Mouse (Mus musculus) neutrophil, adult 5-6 weeks (primary cell): ENCODE measurements around the gene Cadps. TPM values are rescaled to one million over a fixed set of nuclear protein-coding genes. Genes with fewer than 3 reads are reported as not detected.

Experiments
- ATAC-seq: fragments of 151-379, 151-347 bp; 2 replicates; pipeline ENCODE4 v1.8.0; 2017; ENCODE audit warnings: mild to moderate bottlenecking, moderate TSS enrichment; ENCODE audit not compliant: insufficient number of reproducible peaks, poor library complexity, low FRiP score, severe bottlenecking; ENCODE audit errors: extremely low read depth
- total RNA-seq: library from RNA; stranded (forward); fragments of 200-1000 nt; gene quantifications from 2 replicates; pipeline ENCODE4 v1.2.3, GENCODE M21; 2017

The Cadps gene
- total RNA-seq, 1 experiment from 2014 or later, result not detected

DNA sequence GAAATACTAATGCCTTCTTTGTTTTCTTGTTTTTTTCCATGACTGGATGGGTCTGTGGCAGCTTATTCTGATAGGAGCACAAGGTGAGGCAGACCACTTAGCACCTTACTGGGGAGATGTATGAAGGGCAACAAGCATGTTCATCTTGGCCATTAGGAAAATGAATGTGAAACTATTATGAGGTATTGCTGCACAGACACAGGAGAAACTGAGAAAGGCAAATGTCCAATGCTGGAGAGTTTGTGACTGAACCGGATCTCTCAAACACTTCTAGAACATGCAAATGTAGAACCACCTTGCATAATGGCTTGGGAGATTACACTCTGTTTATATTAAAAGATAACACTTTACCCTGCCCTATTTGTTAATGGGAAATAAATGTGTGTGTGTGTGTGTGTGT lies 54.0 kb downstream of the Cadps start:
- no peak for ATAC-seq

DNA sequence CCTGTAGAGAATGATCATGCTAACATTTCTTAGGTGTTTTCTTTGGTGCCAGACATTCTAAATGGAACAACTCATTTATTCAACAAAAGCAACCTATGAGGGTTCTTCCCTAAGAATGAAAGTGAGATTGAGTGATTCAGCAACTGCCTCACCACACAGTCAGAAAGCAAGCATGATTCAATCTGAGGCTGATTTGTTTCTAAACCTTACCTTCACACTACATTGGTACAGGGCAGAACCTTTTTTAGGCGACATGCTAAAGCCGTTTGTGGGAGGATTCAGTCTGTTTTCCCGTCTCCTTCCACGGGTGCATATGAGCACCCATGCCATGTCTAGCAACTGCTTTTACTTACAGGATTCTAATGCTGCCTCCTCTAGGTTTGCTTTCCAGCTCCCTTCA lies 69.6 kb downstream of the Cadps start:
- ATAC-seq, result no peak

DNA sequence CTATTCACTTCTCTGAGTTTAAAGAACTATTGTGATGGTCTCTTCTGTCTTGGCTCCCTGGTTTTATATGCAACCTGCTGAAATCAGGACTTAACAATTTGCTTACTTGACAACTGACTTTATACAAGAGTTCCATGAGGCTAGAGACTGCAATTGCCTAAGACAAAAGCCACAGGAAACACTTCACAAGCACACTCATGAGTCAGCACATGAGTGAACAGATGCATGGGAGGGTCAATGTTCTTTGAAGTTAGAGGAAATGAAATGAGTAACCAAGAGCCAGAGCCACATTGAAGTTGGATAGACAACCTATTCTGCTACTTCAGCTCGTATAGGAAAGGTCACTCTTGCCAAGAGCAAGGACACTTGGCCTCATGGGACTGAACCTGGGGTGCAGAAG lies 71.1 kb downstream of the Cadps start:
- no peak for ATAC-seq

DNA sequence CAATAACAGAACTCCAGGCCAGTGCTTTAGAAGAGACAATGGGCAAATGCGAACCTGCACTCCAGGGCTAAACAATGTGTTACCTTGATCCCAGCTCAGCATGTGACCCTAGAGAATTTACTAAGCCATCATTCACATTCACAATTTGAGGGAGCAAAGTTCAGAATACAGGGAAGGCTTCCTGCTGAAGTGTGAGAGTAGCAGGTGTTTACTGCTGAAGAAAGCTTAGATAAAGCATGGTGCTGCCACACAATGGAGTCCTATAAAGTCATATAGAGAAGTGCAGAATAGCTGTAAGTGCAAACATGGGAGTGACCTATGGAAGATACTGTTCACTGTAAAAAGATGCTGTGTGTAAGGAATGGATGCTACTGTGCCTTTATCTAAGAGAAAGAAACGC lies 91.9 kb downstream of the Cadps start:
- ATAC-seq, result no peak

DNA sequence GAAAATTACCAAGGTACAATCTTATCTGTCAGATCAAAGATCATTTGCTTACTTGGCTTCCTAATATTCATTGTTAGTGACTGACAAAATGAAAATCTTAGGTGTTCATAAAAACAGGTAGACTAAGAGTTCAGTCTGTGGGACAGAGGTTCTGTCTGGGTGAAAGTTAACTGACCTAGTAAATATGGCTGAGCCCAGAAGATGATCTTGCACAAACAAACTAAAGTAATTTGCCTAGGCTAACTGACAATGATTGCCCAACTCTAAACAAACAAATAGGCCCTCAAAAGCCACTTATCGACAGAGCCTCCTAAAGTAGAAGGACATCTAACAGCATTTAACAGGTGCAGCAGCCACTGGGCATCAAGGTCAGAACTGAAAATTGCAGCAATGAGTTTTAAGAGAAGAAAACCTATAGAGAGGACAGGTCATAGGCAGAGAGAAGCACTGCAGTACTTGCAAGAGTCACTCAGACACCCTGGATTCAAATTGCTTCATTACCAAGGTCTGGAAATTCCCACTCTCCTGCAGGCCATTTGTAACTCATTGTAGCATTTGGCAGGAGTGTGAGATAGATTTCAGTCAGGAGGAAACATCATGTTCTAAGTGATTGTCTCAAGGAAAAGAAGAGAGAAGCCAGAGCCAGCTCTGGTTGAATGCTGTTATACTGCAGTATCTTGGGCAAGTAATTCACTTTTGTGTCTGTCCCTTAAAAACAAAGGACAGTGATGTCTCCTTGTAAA lies 100.3 kb downstream of the Cadps start:
- ATAC-seq, result no peak

DNA sequence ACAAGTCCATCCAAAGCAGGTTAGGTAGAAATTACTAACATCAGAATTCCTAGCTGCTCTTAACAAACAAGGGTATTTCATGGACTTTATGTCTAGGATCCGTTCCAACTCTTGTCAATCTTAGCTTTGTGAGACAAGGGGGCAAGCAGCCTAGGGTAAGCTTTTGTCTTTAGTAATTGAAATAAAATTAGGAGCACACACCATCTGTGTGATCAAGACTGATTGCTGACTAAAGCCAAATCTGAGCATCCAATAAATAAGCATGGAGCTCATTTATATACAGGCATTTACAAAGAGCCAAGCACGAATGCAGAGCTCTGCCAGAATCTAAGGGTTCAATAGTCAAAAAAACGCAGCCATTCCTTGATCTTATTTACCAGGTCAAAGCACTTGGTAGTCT lies 104.1 kb downstream of the Cadps start:
- ATAC-seq, result no peak

DNA sequence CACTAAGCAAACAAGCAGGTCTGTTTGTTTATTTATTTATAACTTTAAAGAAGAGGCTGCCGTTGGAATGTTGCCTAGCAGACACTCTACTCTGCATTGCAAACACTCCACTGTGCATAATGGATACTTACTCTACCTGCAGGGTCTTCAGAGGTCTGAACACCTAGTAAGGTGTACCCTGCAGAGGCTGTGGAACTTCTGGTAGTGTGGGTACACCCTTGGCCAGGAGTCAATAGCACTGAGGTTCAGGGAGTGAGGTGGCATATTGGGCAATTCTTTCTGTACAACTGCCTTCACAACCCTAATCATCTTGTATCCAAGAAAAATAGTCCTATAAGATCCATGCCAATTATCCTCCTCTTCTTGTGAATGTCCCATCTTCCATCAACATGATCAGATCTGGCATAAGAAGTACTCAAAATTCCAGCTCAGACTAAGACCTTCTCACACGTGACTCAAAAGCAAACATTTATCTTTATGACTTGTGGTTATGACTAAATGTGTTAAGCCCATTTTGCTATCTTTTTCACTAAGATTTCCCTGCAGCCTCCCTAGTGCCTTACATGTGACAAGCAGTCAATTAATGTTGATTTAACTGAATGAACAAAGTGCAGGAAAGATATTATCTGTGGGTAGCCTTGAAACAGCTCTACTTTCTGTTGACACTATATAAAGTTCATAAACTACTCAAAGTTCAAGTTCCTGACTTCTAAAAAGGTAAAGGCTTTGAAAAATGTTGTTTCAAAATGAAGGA lies 106.8 kb downstream of the Cadps start:
- no peak for ATAC-seq

DNA sequence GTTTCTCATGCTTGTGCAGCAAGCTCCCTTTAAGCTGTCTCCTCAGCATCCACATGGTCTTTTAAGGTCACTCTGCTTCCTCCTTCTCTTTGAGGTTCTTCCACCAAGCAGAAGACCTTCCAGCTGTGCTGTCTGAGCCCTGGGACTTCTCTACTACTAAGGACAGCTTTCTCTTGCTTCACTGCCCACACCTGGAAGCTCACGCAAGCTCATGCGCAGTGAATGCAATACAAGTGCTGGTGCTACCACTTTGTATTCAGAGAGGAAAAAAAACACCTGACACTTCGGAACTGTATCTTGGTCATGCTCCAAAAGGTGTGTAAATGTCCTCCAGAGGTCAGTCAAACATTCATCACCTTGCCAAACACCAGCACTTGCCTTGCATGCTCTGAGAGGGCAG lies 115.5 kb downstream of the Cadps start:
- no peak for ATAC-seq

DNA sequence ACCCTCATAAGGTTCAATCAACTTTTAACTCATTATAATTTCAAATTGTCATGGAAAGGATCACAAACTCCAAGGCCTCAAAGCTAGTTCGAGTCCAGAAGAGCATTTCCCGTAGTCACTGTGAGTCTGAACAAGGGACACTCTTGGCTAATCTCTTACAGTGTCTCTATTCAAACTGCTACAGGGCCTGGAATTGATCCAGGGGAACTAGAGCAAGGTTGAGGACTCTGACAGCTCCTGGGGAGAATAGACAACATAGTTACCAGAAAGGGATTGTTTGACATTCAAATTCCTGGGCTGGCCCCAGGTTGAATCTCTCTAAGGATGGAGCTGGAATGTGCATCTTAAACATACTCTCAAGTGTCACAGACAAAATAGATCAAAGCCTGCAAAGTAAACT lies 118.4 kb downstream of the Cadps start:
- ATAC-seq, result no peak

DNA sequence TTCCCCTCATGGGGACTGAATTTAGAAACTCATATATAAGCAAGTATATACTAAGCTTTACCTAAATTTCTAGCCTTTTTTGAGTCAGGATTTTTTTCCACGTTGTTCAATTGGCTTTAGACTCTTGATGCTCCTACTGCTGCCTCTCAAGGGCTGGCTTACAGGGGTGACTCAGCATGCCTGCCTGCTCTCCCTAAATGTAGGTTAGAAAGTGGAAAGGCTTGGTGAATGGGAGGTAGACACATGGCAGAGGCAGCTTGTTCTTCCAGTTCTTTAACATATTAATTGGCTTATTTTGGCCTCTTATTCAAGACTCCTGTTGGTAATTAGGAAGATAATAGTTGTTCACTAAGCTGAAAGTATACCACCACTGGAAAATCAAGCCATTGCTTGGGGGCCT lies 132.7 kb downstream of the Cadps start:
- ATAC-seq, result no peak

DNA sequence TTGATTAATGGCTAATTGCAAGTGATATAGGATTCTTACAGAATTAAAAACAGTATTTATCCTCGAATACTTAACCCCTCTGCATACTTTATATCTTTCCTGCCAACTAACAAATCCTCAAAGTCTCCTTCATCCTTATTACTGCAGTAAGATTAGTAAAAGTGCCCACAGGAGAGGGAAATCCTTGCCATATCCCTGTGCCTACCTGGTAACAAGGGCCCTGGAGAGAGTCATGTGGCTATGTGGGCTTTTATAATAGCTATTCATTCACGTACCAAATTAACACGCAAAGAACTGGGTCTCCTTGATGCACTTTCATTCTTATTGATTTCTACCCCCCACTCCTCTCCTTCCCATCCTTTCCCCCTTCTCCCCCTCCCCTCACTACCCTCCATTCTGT lies 137.9 kb downstream of the Cadps start:
- ATAC-seq, result no peak

DNA sequence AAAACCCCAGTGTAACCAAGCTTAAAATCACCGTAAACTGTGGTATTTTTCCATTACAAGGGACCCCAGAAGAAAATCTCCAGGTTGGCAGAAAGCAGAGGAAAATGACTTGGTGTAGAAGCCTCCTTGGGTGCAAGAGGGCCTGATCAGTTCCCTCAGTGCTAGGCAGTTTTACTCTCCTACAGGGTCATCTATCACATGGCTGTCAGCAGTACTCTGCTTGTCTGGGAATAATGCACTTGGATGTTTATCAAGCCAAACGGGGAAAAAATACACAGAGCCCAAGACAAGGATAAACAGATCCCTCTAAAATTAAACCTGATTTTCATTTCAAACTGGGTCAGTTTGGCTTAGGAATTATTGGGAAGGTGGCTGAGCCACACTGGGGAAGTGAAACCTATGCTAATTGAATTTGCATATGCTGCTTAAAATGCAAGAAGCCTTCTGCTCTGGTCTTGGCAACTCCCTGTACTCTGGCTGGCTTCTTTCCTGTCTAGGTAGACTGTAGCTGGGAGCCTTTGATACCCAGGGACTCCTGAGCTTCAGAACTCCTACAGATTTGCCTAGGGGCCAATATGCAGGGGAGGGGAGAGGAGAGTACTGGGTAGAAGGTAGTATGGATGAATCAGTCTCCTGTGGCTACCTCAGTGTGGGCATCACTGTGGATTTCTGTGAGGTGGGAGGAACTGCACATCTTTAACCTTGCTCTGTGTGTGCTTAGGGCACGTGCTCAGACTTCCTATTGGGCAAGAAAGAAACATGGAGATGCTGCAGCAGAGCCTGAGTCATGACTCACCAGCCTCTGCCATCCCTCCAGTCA lies 141.8 kb downstream of the Cadps start:
- no peak for ATAC-seq

DNA sequence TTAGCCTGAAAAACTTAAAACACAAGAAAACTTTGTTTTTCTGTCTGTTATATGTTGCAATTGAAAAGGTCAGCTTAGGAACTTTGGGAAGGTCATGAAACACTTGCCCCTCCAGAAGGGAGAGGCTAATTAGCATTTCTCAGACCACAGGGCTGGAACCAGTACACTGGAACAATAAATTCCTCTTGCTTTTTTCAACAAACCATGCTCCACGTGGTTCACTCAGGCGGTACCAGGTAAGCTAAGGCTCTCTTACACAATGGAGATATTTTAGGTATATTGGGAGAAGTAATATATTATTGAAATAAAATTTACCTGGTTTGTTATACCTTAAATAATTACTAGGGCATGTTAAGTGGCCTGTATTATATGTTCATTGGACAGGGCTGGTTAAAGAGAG lies 161.4 kb downstream of the Cadps start:
- no peak for ATAC-seq

DNA sequence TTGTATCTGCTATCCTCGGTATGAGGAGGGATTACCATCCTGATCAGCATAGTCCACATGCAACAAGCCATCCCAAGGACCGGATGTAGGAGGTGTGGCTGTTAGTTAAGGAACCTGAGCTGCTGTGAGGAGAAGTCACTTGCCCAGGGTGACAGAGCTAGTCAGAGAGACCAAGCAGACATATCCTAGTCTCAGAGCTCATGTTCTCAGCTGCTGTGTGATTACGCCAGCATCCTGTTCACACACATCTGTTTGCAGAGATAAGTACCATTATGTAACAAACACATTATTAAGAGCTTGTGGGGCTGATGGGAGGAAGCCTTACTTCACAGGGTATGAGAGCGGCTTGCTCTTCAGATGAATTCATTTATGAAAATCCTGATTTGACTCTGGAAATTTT lies 165.5 kb downstream of the Cadps start:
- no peak for ATAC-seq

DNA sequence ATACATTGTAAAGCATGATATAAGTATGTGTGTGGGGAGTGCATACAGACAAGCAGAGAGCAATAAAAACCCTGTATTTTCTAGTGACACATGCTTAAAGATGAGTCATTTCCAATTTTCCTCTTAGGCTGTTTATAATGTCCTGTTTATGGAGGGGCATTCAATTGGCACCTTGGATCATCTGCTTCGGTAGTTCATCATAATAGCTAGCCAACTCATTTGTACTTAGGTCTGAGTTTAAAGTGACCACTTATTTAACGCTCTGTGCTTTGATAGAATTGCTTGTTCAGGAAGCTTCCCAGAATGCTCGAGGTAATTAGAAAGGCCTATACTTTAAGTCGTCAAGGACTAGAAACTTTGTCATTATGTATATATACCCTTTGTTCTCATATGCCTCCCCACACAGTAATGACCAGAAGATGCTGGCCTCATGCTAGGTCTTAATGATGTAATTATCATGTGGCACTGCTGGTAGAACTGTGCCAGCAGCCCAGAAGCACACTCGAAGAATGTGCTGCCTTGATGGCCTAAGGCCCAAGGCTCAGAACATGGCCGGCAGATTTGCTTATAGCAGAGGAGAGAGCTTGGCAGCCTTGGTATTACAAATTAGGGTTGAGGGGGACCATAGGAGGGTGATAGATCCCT lies 179.9 kb downstream of the Cadps start:
- no peak for ATAC-seq

DNA sequence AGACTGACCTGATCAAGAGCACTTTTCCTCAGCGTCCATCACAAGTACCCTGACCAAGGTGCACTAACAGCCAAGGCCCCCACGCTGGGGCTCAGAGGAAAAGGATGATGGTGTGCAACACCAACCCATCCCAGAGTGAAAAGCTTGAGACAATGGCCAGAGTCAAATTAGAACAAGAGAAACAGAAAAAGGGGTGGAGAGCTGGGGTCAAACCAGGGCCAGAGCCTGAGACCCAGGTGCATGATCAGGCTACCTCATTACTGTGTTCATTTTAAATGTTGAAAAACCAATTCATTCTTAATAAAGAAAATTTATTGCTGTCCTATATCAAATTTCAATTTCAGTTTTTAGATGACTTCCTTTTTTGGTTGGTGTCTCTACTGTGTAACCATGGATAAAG lies 184.1 kb downstream of the Cadps start:
- no peak for ATAC-seq

DNA sequence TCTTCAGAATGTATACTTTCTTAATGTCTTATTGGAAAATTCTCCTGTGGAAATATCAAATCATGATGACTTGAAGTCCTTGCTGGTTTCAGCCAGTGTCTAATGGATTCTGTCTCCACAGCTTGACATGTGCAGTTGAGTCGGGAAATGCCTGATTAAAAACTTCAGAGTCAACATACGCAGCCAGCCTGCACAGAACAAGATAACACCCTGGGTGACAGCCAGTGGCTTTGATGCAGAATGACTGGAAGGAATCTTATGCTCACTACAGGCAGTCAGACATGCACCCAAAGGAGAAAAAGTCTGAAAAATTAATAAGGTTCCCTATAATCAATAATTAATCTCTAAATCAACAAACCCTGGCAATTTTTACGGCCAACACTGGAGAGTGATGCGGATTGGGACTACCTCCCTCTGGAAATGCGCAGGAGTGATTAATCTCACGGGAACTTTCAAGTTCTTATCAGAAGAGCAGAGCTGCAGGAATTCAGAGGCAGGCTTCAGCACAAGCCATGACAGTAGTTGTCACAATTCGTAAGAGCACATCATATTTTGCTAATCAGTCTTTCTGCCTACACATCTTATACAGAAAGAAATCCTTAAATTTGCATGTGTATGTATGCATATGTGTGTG lies 185.6 kb downstream of the Cadps start:
- no peak for ATAC-seq

DNA sequence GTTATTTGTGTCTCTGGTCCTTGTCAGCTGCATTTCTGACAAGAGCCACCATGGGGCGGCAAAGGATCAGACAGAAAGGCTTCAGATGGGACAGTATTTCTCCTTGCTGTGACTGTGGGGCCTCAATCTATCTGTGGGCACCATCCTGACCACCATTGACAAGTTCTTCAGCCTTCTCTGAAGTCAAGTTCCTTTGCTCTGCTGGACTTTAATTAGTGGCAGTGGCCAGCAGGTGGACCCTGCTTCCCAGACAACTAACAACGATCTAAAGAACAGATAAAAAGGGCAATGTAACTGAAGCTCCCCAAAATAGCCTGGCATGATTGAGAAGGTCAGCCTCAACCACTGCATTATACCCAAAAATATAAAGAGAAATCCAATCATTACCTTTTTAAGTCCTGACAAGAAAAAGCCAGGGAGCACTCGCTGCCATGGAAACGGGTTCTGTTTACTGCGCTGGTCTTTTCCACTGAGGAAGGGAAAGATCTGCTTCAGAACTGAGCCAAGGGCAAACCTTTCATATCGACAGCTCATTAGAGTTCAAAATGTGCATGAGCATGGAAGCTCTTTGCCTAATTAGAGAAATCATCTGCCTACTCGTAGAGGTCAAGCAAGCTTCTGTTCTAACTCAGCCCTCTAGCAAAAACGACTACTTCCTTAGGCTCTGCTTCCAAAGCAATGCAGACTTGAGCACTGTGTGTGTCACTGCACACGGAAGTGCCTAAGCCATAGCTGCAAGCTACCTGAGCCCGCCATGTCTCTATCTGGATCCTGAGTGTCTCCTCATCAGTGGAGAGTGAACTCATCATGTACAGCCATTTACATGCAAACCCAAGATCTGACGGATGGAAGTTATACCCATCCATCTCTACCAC lies 198.4 kb downstream of the Cadps start:
- ATAC-seq, result no peak
